Mouse (Mus musculus): ENCODE results near the gene Arhgef18.

DNA sequence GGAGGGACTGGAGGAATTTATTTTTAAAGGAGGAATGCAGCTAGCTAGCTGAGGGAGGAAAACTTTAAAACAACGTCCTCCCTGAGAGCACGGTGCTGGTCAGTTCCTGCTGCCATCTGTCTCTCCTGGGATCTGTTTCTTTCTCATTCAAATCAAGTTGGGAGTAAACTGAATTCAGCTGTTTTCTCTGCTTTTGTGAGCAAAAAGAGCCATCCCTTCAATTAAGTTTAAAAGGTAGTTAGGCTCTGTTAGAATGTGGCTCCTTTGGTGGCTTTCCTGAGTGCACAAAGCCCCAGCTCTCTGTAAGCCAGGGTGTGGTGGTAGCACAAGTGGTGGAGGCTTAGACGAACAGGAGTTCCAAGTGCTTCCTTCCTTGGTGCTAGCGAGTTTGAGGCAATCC, 2.4 kb downstream of the Arhgef18 start:
- no peak for TF ChIP-seq CTCF (IDR thresholded peaks at IDR 0.05; ENCODE audit: low read depth)
- TF ChIP-seq EP300 (IDR thresholded peaks at IDR 0.05; ENCODE audit: low read depth) = no peak
